In genomic region chr1:89024696-89025612, GRCm38 (mm10) we compare ENCODE assay signal across 15 mouse cellular contexts. TPM values are rescaled to one million over a fixed set of nuclear protein-coding genes. Genes with fewer than 3 reads are reported as not detected.
DNase-seq lines count a peak whose midpoint lies in the region; ATAC-seq and TF ChIP-seq lines count a peak whose summit lies in the region.
"Had no signal": no experiment of that assay in that cellular context is flagged by ENCODE, and none has a peak within 500 bp of the region (broad histone marks: within the 10 kb centered on the region; RNA-seq: fewer than 3 reads in every experiment).

No protein-coding gene starts in this region.

- no peak for TF ChIP-seq CTCF in hindbrain, postnatal 0 days (IDR thresholded peaks at IDR 0.05; ENCODE audit: low read depth)
- TF ChIP-seq CTCF in lung, adult 2 months (IDR thresholded peaks at IDR 0.05; ENCODE audit: insufficient read depth, low read length): no peak

- H3K36me3 ChIP-seq in hindbrain, embryonic 14.5 days (replicated peaks; ENCODE audit: control insufficient read depth, insufficient read depth): no peaks in the 10 kb centered on the region
- H3K36me3 ChIP-seq in hindbrain, postnatal 0 days (ENCODE audit: insufficient read depth, low read length): no peaks in the 10 kb centered on the region
- no peaks in the 10 kb centered on the region for H3K36me3 ChIP-seq in kidney, embryonic 14.5 days (ENCODE audit: control insufficient read depth, insufficient read depth, low read length)
- no peaks in the 10 kb centered on the region for H3K36me3 ChIP-seq in stomach, embryonic 15.5 days
- H3K36me3 ChIP-seq: heart, embryonic 10.5 days; midbrain, embryonic 13.5 days had no signal

- no peak for DNase-seq in hindbrain, embryonic 14.5 days (ENCODE audit: low spot score)
- DNase-seq in hindbrain, postnatal 0 days (ENCODE audit: low spot score): no peak
- DNase-seq in lung, postnatal 10 days: peak; percentile 12
- no peak for DNase-seq in lung, adult 2 months
- DNase-seq in embryo, embryonic 11 days: no peak
- no peak for DNase-seq in thymus, postnatal 0 days (ENCODE audit: low spot score)
- DNase-seq: B cell, adult 2 months; cerebellum, adult 2 months had no signal

- no peak overlapping the region for H3K9ac ChIP-seq in hindbrain, embryonic 14.5 days
- no peak overlapping the region for H3K9ac ChIP-seq in hindbrain, postnatal 0 days (replicated peaks; ENCODE audit: low read length)
- no peak overlapping the region for H3K9ac ChIP-seq in kidney, embryonic 14.5 days (ENCODE audit: low read depth, low read length)
- H3K9ac ChIP-seq in stomach, embryonic 15.5 days: no peak overlapping the region
- H3K9ac ChIP-seq: midbrain, embryonic 13.5 days had no signal

- no peak overlapping the region for H3K4me3 ChIP-seq in hindbrain, embryonic 14.5 days (replicated peaks; ENCODE audit: low read length)
- H3K4me3 ChIP-seq in hindbrain, postnatal 0 days (ENCODE audit: low read length): no peak overlapping the region
- H3K4me3 ChIP-seq in lung, adult 2 months (replicated peaks; ENCODE audit: extremely low read depth, low read depth, low read length): no peak overlapping the region
- no peak overlapping the region for H3K4me3 ChIP-seq in kidney, embryonic 14.5 days (ENCODE audit: low read length)
- H3K4me3 ChIP-seq in stomach, embryonic 15.5 days (replicated peaks): no peak overlapping the region
- H3K4me3 ChIP-seq: heart, embryonic 10.5 days; midbrain, embryonic 13.5 days had no signal

- H3K4me2 ChIP-seq in hindbrain, embryonic 14.5 days (replicated peaks): no peak overlapping the region
- no peak overlapping the region for H3K4me2 ChIP-seq in hindbrain, postnatal 0 days (ENCODE audit: low read depth, low read length)
- H3K4me2 ChIP-seq in kidney, embryonic 14.5 days (replicated peaks; ENCODE audit: low read depth, low read length): no peak overlapping the region
- H3K4me2 ChIP-seq in stomach, embryonic 15.5 days: no peak overlapping the region
- H3K4me2 ChIP-seq: midbrain, embryonic 13.5 days had no signal

- H3K4me1 ChIP-seq in hindbrain, embryonic 14.5 days (replicated peaks; ENCODE audit: control insufficient read depth, insufficient read depth, low read length): peaks cover 5% of the 10 kb centered on the region; the same call in 1 of the 2 replicates
- no peaks in the 10 kb centered on the region for H3K4me1 ChIP-seq in hindbrain, postnatal 0 days (ENCODE audit: insufficient read depth, low read length)
- no peaks in the 10 kb centered on the region for H3K4me1 ChIP-seq in lung, adult 2 months (ENCODE audit: control insufficient read depth, insufficient read depth, low read length)
- peaks cover 7% of the 10 kb centered on the region; the same call in 1 of the 2 replicates for H3K4me1 ChIP-seq in kidney, embryonic 14.5 days (ENCODE audit: control insufficient read depth, insufficient read depth, low read length)
- H3K4me1 ChIP-seq in stomach, embryonic 15.5 days: peaks cover 20% of the 10 kb centered on the region

- WGBS in hindbrain, embryonic 14.5 days: 80% methylated on average over 9 of the region's 9 CpGs
- WGBS in hindbrain, postnatal 0 days: 77% methylated on average over 9 of the region's 9 CpGs
- WGBS in lung, adult 2 months: 59% methylated on average over 9 of the region's 9 CpGs
- WGBS in kidney, embryonic 14.5 days: 24% methylated on average over 9 of the region's 9 CpGs
- WGBS in stomach, embryonic 15.5 days: 34% methylated on average over 9 of the region's 9 CpGs

- H3K27ac ChIP-seq in hindbrain, embryonic 14.5 days: 0 out of 2 replicates have a peak overlapping the region, but pooled peaks have one; percentile 20
- no peak overlapping the region for H3K27ac ChIP-seq in hindbrain, postnatal 0 days
- peak overlapping the region; percentile 56; the same call in 1 of the 2 replicates for H3K27ac ChIP-seq in kidney, embryonic 14.5 days (ENCODE audit: low read depth, low read length)
- H3K27ac ChIP-seq in stomach, embryonic 15.5 days: peak overlapping the region; percentile 70
- H3K27ac ChIP-seq: midbrain, embryonic 13.5 days had no signal

- no peak for TF ChIP-seq POLR2A in lung, adult 2 months (IDR thresholded peaks at IDR 0.05; ENCODE audit: borderline replicate concordance, extremely low read depth, low read depth, low read length)

- no peaks in the 10 kb centered on the region for H3K9me3 ChIP-seq in hindbrain, embryonic 14.5 days (ENCODE audit: control insufficient read depth, low read length)
- no peaks in the 10 kb centered on the region for H3K9me3 ChIP-seq in hindbrain, postnatal 0 days (ENCODE audit: low read length)
- no peaks in the 10 kb centered on the region for H3K9me3 ChIP-seq in kidney, embryonic 14.5 days (ENCODE audit: control insufficient read depth, low read length)
- no peaks in the 10 kb centered on the region for H3K9me3 ChIP-seq in stomach, embryonic 15.5 days
- H3K9me3 ChIP-seq: heart, embryonic 10.5 days; midbrain, embryonic 13.5 days had no signal

- no peaks in the 10 kb centered on the region for H3K27me3 ChIP-seq in hindbrain, embryonic 14.5 days (ENCODE audit: control insufficient read depth, insufficient read depth, low read length)
- no peaks in the 10 kb centered on the region for H3K27me3 ChIP-seq in hindbrain, postnatal 0 days (ENCODE audit: insufficient read depth, low read length)
- no peaks in the 10 kb centered on the region for H3K27me3 ChIP-seq in kidney, embryonic 14.5 days (ENCODE audit: control insufficient read depth, insufficient read depth, low read length)
- no peaks in the 10 kb centered on the region for H3K27me3 ChIP-seq in stomach, embryonic 15.5 days (replicated peaks)
- H3K27me3 ChIP-seq: midbrain, embryonic 13.5 days had no signal

- no peak for ATAC-seq in hindbrain, embryonic 14.5 days (ENCODE audit: low FRiP score)
- ATAC-seq in hindbrain, postnatal 0 days: no peak
- ATAC-seq in kidney, embryonic 14.5 days (ENCODE audit: low FRiP score, low TSS enrichment): peak; percentile 79
- peak; percentile 44; the same call in 1 of the 2 replicates for ATAC-seq in stomach, embryonic 15.5 days (ENCODE audit: insufficient read depth, low FRiP score, low read depth)
- ATAC-seq: activated CD4-positive, CD25-positive, alpha-beta regulatory T cell, adult 4 months; forebrain, embryonic 14.5 days; midbrain, embryonic 13.5 days had no signal

RNA-seq across cellular contexts. Expression of gene Sh3bp4, which starts 45.3 kb away (rescaled TPM):
- polyA plus RNA-seq in hindbrain, embryonic 14.5 days (2014; fragmentation: Nextera tagmentation; extraction: Ambion mirVana): 15.5 and 15.7 TPM in 2 replicates
- 36.5 and 38.8 TPM in 2 replicates for total RNA-seq in hindbrain, postnatal 0 days (2014; rRNA removed)
- polyA plus RNA-seq in hindbrain, postnatal 0 days (2015; fragmentation: Nextera tagmentation; extraction: Ambion mirVana): 14.6 and 15.7 TPM in 2 replicates
- 33.9 and 40.2 TPM in 2 replicates for polyA plus RNA-seq in lung, adult 2 months (2012; rRNA removed)
- 14.9 and 26.1 TPM in 2 replicates for polyA plus RNA-seq in kidney, embryonic 14.5 days (2014; fragmentation: Nextera tagmentation; extraction: Ambion mirVana)
- polyA plus RNA-seq in stomach, embryonic 15.5 days (2015; fragmentation: Nextera tagmentation; extraction: Ambion mirVana): 18.4 and 19.8 TPM in 2 replicates
- polyA plus RNA-seq in thymus, postnatal 0 days (2015; fragmentation: Nextera tagmentation; extraction: Ambion mirVana): 2.9 and 3.0 TPM in 2 replicates
- total RNA-seq: MEL had no signal

Comparison
In these comparisons a context has a peak if more than half of its experiments do, and no peak if none do; other contexts are left out.
1. ATAC-seq: peak in kidney, embryonic 14.5 days (single experiment) and stomach, embryonic 15.5 days (single experiment); none in hindbrain, embryonic 14.5 days (single experiment) and hindbrain, postnatal 0 days (single experiment).